Mouse (Mus musculus) colon, adult 2 months (tissue): ENCODE results near the gene Ces2b. TPM values are rescaled to one million over a fixed set of nuclear protein-coding genes. Genes with fewer than 3 reads are reported as not detected.

Source experiments
- polyA plus RNA-seq: library from polyadenylated mRNA; depleted of rRNA; stranded (reverse); fragments of >200 nt; gene quantifications from 2 replicates; pipeline ENCODE4 v1.2.3, GENCODE M21; 2012; rRNA removed

The Ces2b gene
- polyA plus RNA-seq: 3.7 and 7.7 TPM in 2 replicates

GRCm38 (mm10) chr8:104831440-104831839 is at the start of gene Ces2b:
Ces2b (plus strand) TSS chr8:104831572.

GRCm38 (mm10) chr8:104846831-104847230 is 15.5 kb downstream of the Ces2b start, which contains the start of gene Ces2c:
Ces2c (plus strand) TSS chr8:104847068.

Other genes starting within 250 kb of the Ces2b start
- 8.9 and 11.2 TPM in 2 replicates for gene Pdp2, start 240.1 kb upstream of the Ces2b start, polyA plus RNA-seq
- gene Cdh16, start 207.2 kb upstream of the Ces2b start, polyA plus RNA-seq: not detected in 2 replicates
- 8.0 and 10.6 TPM in 2 replicates for gene Rrad, start 200.2 kb upstream of the Ces2b start, polyA plus RNA-seq
- 41.4 and 46.3 TPM in 2 replicates for gene Ciao2b, start 189.6 kb upstream of the Ces2b start, polyA plus RNA-seq
- gene Ces2a, start 97.6 kb upstream of the Ces2b start, polyA plus RNA-seq: 196 and 272 TPM in 2 replicates
- gene Ces2c, start 15.5 kb downstream of the Ces2b start, polyA plus RNA-seq: 229 and 275 TPM in 2 replicates
- 130 and 172 TPM in 2 replicates for gene Ces2e, start 94.7 kb downstream of the Ces2b start, polyA plus RNA-seq
- gene Ces2f, start 115.8 kb downstream of the Ces2b start, polyA plus RNA-seq: 0.15 and 0.16 TPM in 2 replicates
- 7.1 and 11.1 TPM in 2 replicates for gene Ces2g, start 130.1 kb downstream of the Ces2b start, polyA plus RNA-seq
- gene Ces2h, start 169.3 kb downstream of the Ces2b start, polyA plus RNA-seq: 0.15 and 0.19 TPM in 2 replicates
- gene Ces3a, start 217.0 kb downstream of the Ces2b start, polyA plus RNA-seq: not detected in 2 replicates